Mouse (Mus musculus) ZHBTc4 (cell line): ENCODE data around the gene Vps8.
A peak's percentile ranks its signal among the peaks of the same experiment; 100 is the strongest.
"Not testable (repeated sequence)": the region's sequence is repeated elsewhere in the genome, so short reads cannot be mapped to it uniquely, and the experiment has no call there.

Experiments
- DNase-seq: peaks from one replicate; pipeline ENCODE4 v3.0.0-alpha.2; 2011; ENCODE audit warnings: low read depth, low spot score

The Vps8 gene

DNA sequence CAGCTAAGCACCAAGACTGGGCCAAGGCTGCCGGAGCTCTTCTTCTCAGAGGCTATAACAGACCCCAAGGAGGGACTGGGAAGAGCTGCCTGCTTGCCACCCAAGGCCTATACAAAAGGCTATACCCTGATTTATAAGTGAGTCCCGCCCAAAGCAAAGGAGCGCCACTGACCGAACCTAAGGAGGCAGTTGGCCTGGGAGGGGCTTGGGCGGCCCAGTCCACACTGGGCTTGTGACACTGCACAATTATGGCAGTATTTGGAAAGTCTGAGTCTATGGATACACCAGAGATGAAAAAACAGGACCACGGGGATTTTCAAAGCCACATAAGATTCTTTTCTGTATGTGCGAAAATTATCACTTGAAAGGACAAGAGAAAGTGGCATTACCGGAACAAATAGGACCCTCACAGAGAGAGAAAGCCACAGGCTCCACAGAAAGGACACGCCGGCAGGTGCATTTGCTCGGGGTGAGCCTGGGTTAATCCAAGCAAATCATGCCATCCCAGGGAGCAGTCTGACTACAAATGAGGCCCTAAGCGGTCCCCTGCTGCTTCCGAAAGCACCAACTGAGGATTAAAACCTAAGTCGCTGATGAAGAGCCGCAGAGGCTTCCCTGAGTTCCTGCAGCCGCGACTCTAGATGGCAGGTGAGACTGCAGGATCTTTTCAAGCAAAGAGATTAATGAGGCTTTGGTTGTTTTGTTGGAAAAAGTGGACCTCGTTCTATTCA is 241.9 kb downstream of the Vps8 start:
- DNase-seq: peak; percentile 57

DNA sequence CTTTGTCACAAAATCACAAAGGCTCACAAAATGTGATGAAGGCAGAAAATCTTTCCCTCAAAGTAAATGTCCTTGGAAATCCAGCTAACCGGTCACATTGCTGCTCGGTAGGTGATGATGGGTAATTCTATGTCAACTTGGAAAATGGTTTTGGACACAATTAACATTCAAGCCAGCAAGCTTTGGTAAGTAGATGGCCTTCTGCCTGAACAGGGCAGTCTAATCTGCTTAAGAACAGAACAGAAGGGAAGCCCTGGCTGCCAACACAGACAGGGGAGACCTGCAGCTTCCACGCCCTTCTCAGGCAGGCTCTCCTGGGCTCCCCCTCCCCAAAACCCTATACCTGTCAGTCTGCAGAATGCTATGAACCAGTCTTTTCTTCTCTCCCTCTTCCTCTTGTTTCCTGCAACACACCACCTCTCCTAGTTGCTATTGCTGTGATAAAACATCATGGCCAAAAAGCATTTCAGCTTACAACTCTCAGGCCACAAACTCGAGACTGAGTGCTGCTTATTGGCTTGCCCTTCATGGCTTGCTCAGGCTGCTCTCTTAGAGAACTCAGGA is 242.6 kb downstream of the Vps8 start:
- no peak for DNase-seq

- DNase-seq: no peak
Observed at GRCm38 (mm10) chr16:21671878-21672277, 249.0 kb downstream of the Vps8 start.

- not testable (repeated sequence) for DNase-seq
Observed at GRCm38 (mm10) chr16:21673046-21673445, 250.1 kb downstream of the Vps8 start.

DNA sequence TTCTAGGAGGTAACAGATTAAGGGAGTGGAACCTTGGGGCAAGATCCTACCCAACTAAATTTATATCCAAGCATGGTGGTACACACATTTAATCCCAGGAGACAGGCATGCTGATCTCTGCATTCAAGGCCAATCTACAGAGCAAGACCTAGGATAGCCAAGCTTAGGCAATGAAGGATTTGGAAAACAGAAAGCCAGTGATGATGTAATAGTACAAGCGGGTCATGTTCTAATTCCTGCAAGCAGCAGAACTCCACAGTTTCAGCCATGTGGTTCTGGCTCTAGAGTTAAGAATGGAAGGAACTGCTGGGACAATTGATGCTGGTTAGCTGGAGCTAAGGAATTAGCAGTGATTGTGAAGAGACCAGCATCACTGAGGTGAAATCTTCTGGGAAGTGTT is 250.7 kb downstream of the Vps8 start:
- DNase-seq: not testable (repeated sequence)

GRCm38 (mm10) chr16:21676791-21677190 is 253.9 kb downstream of the Vps8 start:
- no peak for DNase-seq

DNA sequence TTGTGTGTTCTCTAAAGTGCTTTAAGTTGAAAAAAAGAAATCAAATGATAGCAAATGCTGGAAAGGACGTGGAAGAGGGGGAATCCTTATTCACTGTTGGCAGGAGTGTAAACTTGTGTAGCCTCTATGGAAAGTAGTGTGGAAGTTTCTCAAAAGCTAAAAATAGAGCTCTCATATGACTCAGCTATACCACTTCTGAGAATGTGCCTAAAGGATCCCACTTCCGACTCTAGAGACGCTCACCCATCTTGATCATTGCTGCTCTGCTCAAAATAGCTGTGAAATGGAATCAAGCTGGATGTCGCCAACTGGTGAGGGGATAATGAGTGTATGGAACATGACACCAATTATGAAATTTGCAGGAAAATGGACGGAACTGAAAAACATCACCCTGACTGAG is 264.5 kb downstream of the Vps8 start:
- no peak for DNase-seq

GRCm38 (mm10) chr16:21689141-21689540 is 266.2 kb downstream of the Vps8 start:
- no peak for DNase-seq

DNA sequence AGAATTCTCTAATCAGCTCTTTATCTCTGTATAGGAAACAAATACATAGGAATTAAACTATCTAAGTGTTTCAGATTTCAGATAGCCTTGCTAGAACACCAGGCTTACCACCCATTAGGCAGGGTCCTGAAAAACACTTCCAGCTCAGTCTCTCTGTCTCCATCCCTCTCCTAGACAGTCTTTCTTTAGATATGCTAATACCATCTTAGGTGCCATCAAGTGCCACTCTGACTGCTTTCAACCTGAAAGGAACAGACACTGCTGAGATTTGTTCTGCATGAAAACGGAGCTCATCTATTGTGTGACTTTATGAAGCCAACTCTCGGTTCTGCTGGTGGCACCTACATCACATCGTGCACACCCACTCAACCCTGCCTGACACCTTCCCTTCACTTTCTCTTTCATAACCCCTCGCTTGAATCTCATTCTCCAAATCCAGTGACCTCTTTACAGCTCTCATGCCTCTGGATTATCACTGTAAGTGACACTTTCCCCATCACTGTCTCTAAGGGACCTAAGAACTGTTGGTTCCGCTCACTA is 267.4 kb downstream of the Vps8 start:
- DNase-seq: peak; percentile 62

GRCm38 (mm10) chr16:21693981-21694462 is 271.1 kb downstream of the Vps8 start:
- DNase-seq: peak; percentile 71
